Mouse (Mus musculus) midbrain, embryonic 10.5 days (tissue): ENCODE measurements around the gene Birc6. TPM values are rescaled to one million over a fixed set of nuclear protein-coding genes. Genes with fewer than 3 reads are reported as not detected.

ENCODE experiments used
- DNase-seq: peaks from one replicate; pipeline ENCODE4 v3.0.0-alpha.2; 2017; ENCODE audit warnings: low spot score
- H3K27ac ChIP-seq: fragments of 300-500 bp; sonication (generic); replicated peaks from 2 replicates; pipeline ENCODE4 v1.5.1; 2016; ENCODE audit warnings: mild to moderate bottlenecking
- H3K27me3 ChIP-seq: fragments of 300-500 bp; sonication (generic); 2 replicates; pipeline ENCODE4 v1.6.1; 2016; ENCODE audit warnings: low read depth, mild to moderate bottlenecking; ENCODE audit not compliant: poor library complexity, severe bottlenecking
- H3K36me3 ChIP-seq: fragments of 300-500 bp; sonication (generic); 2 replicates; pipeline ENCODE4 v1.6.1; 2016; ENCODE audit warnings: mild to moderate bottlenecking, moderate library complexity
- H3K4me1 ChIP-seq: fragments of 300-500 bp; sonication (generic); 2 replicates; pipeline ENCODE4 v1.6.1; 2016
- H3K4me3 ChIP-seq: fragments of 300-500 bp; sonication (generic); 2 replicates; pipeline ENCODE4 v1.5.1; 2016; ENCODE audit warnings: mild to moderate bottlenecking, moderate library complexity
- H3K9me3 ChIP-seq: fragments of 300-500 bp; sonication (generic); replicated peaks from 2 replicates; pipeline ENCODE4 v1.6.1; 2016; ENCODE audit warnings: mild to moderate bottlenecking
- WGBS: fragments of 180-500 bp; shearing (Covaris S2); methylation state at CpG from one replicate; pipeline ENCODE4 v1.1.7; 2016; 5-methylcytosine and 5-hydroxymethylcytosine counted together
- polyA plus RNA-seq: library from polyadenylated mRNA; unstranded; fragments of >200 nt; fragmentation: Nextera tagmentation; extraction: Ambion mirVana; gene quantifications from 2 replicates; pipeline ENCODE4 v1.2.1, GENCODE M21; 2016

Gene Birc6
- polyA plus RNA-seq, 1 experiment from 2014 or later: 76.0 TPM

GRCm38 (mm10) chr17:74579586-74579985 lies 51.5 kb downstream of the Birc6 start:
- Histone ChIP-seq H3K9me3 (no peaks in the 10 kb centered on the region), H3K27ac (no peak overlapping the region), H3K36me3 (peaks cover 62% of the 10 kb centered on the region), H3K27me3 (no peaks in the 10 kb centered on the region), H3K4me3 (no peak overlapping the region), H3K4me1 (no peaks in the 10 kb centered on the region)
- no peak for DNase-seq
- WGBS: 96% methylated on average over 7 of the region's 7 CpGs

- Histone ChIP-seq H3K4me3 (no peak overlapping the region), H3K27me3 (no peaks in the 10 kb centered on the region), H3K4me1 (no peaks in the 10 kb centered on the region), H3K27ac (no peak overlapping the region), H3K9me3 (no peaks in the 10 kb centered on the region), H3K36me3 (peaks cover 60% of the 10 kb centered on the region)
- DNase-seq: no peak
- WGBS: 84% methylated on average over 1 of the region's 1 CpGs
These were observed 52.6 kb downstream of the Birc6 start for GRCm38 (mm10) chr17:74580738-74581137.

DNA sequence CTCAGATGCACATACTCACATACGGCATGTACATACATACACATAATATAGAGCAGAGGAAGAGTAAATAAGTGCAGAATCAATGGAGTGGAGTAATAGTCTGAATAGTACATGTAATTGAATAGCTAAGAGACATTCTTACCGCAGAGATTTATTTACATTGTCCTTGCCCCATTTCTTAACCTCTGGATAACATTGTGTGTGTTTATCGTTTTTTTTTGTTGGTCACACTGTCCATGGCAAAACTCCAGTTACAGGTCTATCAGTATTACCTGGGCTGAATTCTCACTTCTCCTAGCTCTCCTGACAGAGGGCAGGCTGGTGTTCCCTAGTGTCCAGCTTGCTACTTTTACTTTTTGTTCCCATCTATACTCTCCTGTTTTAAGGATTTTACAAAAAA lies 58.7 kb downstream of the Birc6 start:
- no peaks in the 10 kb centered on the region for H3K4me1 ChIP-seq
- WGBS: 92% methylated on average over 3 of the region's 3 CpGs
- peaks cover 61% of the 10 kb centered on the region for H3K36me3 ChIP-seq
- no peaks in the 10 kb centered on the region for H3K27me3 ChIP-seq
- DNase-seq: no peak
- no peaks in the 10 kb centered on the region for H3K9me3 ChIP-seq
- H3K27ac ChIP-seq: no peak overlapping the region
- H3K4me3 ChIP-seq: no peak overlapping the region

- peaks cover 84% of the 10 kb centered on the region for H3K36me3 ChIP-seq
- WGBS: 95% methylated on average over 9 of the region's 9 CpGs
- no peak for DNase-seq
- H3K27me3 ChIP-seq: no peaks in the 10 kb centered on the region
- H3K4me3 ChIP-seq: no peak overlapping the region
- no peaks in the 10 kb centered on the region for H3K4me1 ChIP-seq
- no peak overlapping the region for H3K27ac ChIP-seq
- no peaks in the 10 kb centered on the region for H3K9me3 ChIP-seq
These were observed 70.8 kb downstream of the Birc6 start for GRCm38 (mm10) chr17:74598908-74599307.

GRCm38 (mm10) chr17:74599396-74599795 lies 71.3 kb downstream of the Birc6 start:
- no peaks in the 10 kb centered on the region for H3K9me3 ChIP-seq
- no peak for DNase-seq
- no peak overlapping the region for H3K4me3 ChIP-seq
- 97% methylated on average over 2 of the region's 2 CpGs for WGBS
- no peaks in the 10 kb centered on the region for H3K27me3 ChIP-seq
- H3K4me1 ChIP-seq: no peaks in the 10 kb centered on the region
- peaks cover 83% of the 10 kb centered on the region for H3K36me3 ChIP-seq
- H3K27ac ChIP-seq: no peak overlapping the region

GRCm38 (mm10) chr17:74601201-74601600 lies 73.1 kb downstream of the Birc6 start:
- no peak for DNase-seq
- Histone ChIP-seq H3K36me3 (peaks cover 83% of the 10 kb centered on the region), H3K4me1 (no peaks in the 10 kb centered on the region), H3K27me3 (no peaks in the 10 kb centered on the region), H3K9me3 (no peaks in the 10 kb centered on the region), H3K4me3 (no peak overlapping the region), H3K27ac (no peak overlapping the region)
- 82% methylated on average over 1 of the region's 1 CpGs for WGBS

DNA sequence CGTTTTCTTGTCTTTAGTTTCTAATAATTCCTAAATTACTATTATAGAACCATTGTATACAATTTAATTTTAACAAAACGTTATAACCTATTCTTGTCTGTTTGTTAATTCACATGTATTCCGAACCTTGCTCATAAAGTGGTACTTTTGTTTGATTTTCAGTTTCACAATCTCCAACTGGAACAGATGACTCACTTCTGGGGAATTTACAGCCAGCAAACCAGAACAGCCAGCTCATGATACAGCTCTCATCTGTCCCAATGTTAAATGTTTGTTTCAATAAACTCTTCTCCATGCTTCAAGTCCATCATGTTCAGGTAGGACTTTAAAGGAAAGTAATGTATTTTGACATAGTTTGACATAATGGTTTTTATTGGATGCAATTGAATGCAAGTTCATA lies 102.7 kb downstream of the Birc6 start:
- H3K27me3 ChIP-seq: no peaks in the 10 kb centered on the region
- DNase-seq: no peak
- no peak overlapping the region for H3K4me3 ChIP-seq
- no peaks in the 10 kb centered on the region for H3K4me1 ChIP-seq
- peaks cover 88% of the 10 kb centered on the region for H3K36me3 ChIP-seq
- no peaks in the 10 kb centered on the region for H3K9me3 ChIP-seq
- WGBS: 94% methylated on average over 3 of the region's 3 CpGs
- H3K27ac ChIP-seq: no peak overlapping the region

DNA sequence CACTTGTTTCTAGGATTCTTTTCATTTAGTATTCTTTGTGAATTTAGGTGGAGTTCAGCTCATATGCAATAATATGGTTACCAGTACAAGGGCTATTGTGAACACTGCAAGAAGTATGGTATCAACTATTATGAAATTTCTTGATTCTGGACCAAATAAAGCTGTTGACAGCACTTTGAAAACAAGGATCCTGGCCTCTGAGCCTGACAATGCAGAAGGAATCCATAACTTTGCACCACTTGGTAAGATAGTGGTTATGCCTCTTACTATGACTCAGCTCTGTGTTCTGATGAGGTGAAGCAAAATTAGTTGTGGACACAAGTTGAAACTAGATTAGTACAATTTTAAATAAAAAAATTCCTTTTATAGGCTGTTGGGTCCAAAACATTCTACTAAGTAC lies 114.3 kb downstream of the Birc6 start:
- DNase-seq: no peak
- Histone ChIP-seq H3K36me3 (peaks cover 97% of the 10 kb centered on the region), H3K4me1 (no peaks in the 10 kb centered on the region), H3K27me3 (no peaks in the 10 kb centered on the region), H3K4me3 (no peak overlapping the region), H3K9me3 (no peaks in the 10 kb centered on the region), H3K27ac (no peak overlapping the region)

GRCm38 (mm10) chr17:74658362-74658761 lies 130.3 kb downstream of the Birc6 start:
- no peak for DNase-seq
- Histone ChIP-seq H3K9me3 (no peaks in the 10 kb centered on the region), H3K27ac (no peak overlapping the region), H3K4me3 (no peak overlapping the region), H3K4me1 (no peaks in the 10 kb centered on the region), H3K36me3 (peaks cover 91% of the 10 kb centered on the region), H3K27me3 (no peaks in the 10 kb centered on the region)
- 97% methylated on average over 3 of the region's 3 CpGs for WGBS

DNA sequence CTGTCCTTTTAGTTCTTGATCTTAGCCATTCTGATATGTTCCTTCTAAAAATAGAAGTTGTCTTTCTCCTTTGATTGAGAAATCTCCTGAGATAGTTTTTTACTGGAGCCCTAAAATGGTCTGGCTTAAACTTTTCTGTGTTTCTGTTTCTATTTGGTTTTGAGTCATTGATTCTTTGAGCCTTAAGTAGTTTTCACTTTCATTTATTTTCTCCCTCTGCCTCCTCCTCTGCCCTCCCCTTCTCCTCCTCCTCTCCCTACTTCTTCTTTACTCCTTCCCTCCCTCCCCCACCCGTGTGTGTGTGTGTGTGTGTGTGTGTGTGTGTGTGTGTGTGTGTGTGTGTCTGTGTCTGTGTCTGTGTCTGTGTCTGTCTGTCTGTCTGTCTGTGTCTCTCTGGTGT lies 139.9 kb downstream of the Birc6 start:
- no peak for DNase-seq
- Histone ChIP-seq H3K27ac (no peak overlapping the region), H3K9me3 (no peaks in the 10 kb centered on the region), H3K4me1 (no peaks in the 10 kb centered on the region), H3K36me3 (peaks cover 92% of the 10 kb centered on the region), H3K4me3 (no peak overlapping the region), H3K27me3 (no peaks in the 10 kb centered on the region)
- no CpG with 5 or more reads among the region's 1 CpGs for WGBS

GRCm38 (mm10) chr17:74670031-74670430 lies 141.9 kb downstream of the Birc6 start:
- DNase-seq: no peak
- Histone ChIP-seq H3K9me3 (no peaks in the 10 kb centered on the region), H3K27me3 (no peaks in the 10 kb centered on the region), H3K4me3 (no peak overlapping the region), H3K36me3 (peaks cover 87% of the 10 kb centered on the region), H3K27ac (no peak overlapping the region), H3K4me1 (no peaks in the 10 kb centered on the region)
- WGBS: 96% methylated on average over 13 of the region's 13 CpGs

DNA sequence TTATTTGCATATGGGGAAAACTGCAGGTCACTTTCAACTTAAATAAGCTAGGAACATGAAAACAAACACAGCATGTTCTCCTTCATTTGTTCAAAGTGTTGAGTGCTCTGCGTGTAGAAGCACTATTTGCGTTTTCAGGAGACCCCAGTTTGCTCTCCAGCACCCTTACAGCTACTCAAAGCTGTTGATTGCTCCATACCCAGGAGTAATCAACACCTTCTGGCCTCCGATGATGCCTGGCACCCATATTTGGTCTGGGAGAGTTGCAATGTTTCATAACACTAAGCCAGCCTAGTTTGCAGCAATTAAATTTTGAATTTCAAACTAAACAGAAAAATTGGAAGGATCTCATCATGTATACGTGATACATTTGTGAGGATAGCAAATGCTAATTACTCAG lies 144.4 kb downstream of the Birc6 start:
- peaks cover 88% of the 10 kb centered on the region for H3K36me3 ChIP-seq
- 86% methylated on average over 4 of the region's 4 CpGs for WGBS
- H3K9me3 ChIP-seq: no peaks in the 10 kb centered on the region
- H3K4me1 ChIP-seq: no peaks in the 10 kb centered on the region
- no peak overlapping the region for H3K27ac ChIP-seq
- no peaks in the 10 kb centered on the region for H3K27me3 ChIP-seq
- no peak for DNase-seq
- H3K4me3 ChIP-seq: no peak overlapping the region

DNA sequence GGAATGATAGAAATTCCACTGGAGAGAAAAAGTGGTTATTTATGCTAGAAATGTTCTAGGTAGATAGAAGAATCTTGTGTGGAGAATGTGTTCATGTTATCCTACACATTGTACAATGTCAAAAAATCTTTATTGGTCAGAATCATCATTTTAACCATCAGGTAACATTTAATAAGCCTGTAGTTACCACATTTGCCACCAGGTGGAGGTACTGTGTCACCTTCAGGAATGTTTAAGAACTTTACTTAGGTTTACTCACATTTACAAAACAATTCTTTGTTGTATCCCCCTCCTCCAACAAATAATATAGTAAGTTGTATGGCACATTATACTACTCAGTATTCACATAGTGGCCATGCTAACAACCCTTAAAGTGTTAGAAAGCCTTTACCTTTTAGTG lies 145.2 kb downstream of the Birc6 start:
- Histone ChIP-seq H3K4me1 (no peaks in the 10 kb centered on the region), H3K36me3 (peaks cover 89% of the 10 kb centered on the region), H3K9me3 (no peaks in the 10 kb centered on the region), H3K27me3 (no peaks in the 10 kb centered on the region), H3K27ac (no peak overlapping the region), H3K4me3 (no peak overlapping the region)
- DNase-seq: no peak

- Histone ChIP-seq H3K36me3 (peaks cover 83% of the 10 kb centered on the region), H3K4me3 (no peak overlapping the region), H3K4me1 (no peaks in the 10 kb centered on the region), H3K9me3 (no peaks in the 10 kb centered on the region), H3K27me3 (no peaks in the 10 kb centered on the region), H3K27ac (no peak overlapping the region)
- WGBS: 93% methylated on average over 8 of the region's 8 CpGs
- DNase-seq: no peak
These were observed 150.0 kb downstream of the Birc6 start for GRCm38 (mm10) chr17:74678061-74678460.
